Mouse (Mus musculus): Measurements from ENCODE around the gene Wdsub1.

GRCm38 (mm10) chr2:59898105-59898504 is 15.7 kb upstream of the Wdsub1 start:
- no peak for TF ChIP-seq FLI1 (IDR thresholded peaks at IDR 0.05; ENCODE audit: low read length)
- no peak for TF ChIP-seq GATA1 (IDR thresholded peaks at IDR 0.05; ENCODE audit: borderline replicate concordance, low read length)
